Mouse (Mus musculus) spleen, postnatal 14 days (tissue): ENCODE data around the gene Alk.

Experiments
- DNase-seq, 2 experiments: peaks; one replicate each; pipeline ENCODE4 v3.0.0; 2021 to 2022; ENCODE audit warnings: low spot score in 2 of 2

The Alk gene

DNA sequence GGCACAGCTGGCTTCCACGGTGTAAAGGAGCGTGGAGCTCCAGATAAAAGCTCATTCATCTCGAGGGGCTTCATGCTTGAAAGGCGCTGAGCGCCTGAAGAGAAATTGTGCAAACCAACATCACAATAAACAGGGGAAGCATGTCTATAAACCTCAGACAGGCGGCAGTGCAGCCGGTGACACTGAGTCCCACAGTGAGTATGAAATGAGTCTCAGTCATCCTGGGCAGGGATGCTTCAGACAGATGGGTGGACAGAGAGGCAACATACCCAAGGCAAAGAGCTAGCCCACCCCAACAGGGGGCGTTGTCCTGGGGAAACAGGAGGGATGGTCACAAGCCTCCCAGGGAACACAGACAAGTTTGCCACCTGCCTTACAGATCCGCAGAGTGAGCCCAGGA is 460.0 kb downstream of the Alk start:
- DNase-seq = no peak

DNA sequence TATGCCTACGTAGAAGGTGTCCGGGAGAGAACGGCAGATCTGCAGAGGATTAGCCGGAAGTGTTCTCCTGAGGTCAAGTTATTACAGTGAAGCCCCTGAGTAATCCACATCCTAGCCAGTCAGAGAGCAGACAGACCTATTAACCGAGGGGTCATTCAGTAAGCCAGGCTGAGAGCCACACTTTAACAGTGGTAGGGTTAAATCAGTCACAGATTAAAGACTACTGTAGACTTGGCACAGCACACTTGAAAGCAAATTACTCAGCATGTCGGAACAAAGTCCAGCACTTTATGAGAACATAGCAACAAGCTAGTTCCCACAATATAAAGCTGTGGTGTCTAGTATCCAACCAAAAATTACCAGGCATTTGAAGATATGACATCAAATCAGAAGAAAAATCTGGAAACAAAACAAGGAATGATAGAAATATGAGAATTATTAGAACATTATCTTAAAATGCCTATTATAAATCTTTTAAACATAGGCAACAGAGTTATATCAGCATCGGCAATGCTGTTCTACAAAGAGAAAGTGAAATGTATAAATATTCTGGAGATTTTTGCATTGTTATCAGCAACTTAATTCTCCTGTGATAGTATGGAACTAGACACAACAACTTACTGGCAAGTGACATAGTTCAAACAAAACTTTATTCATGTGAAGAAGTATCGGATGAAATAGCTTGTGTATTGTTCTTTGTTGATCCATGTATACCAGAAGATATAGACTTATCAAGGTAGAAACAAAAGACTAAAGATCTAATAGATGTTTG is 472.1 kb downstream of the Alk start:
- no peak for DNase-seq

DNA sequence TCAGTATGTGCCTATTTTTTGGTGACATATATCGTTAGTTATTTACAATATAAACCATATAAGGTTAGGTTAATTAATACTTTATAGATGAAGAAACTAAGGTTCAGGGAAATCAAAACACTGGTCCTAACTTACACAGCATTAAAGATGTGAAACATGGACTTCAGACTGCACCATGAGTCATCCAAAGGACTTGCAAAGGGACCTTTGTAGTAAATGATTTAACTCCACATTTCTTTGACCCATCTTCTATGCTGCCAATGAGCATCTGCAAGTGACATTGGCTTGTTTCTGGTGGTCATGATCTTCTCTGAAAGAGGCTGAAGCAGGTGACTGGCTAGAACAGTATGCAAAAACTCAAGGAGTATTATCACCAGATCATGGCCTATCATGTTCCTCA is 482.8 kb downstream of the Alk start:
- no peak for DNase-seq

DNA sequence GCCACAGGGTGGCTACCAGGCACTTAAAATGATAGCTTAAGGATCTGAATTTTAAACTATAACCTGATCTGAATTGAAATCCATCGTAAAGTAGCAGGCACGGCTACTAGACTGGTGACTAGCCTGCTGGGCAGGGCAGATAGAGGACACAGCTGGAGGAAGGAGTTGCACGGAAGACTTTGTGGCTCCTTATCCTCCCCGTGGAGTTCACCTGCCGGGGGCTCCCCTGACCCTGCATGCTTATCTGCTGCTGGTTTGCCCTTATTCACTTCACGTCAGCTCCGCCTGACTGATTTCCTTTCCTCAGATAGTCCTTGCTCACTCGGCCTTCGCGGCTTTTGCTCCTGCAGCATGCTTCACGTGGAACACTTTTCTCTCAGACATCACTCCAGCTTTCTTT is 484.1 kb downstream of the Alk start:
- no peak for DNase-seq

DNA sequence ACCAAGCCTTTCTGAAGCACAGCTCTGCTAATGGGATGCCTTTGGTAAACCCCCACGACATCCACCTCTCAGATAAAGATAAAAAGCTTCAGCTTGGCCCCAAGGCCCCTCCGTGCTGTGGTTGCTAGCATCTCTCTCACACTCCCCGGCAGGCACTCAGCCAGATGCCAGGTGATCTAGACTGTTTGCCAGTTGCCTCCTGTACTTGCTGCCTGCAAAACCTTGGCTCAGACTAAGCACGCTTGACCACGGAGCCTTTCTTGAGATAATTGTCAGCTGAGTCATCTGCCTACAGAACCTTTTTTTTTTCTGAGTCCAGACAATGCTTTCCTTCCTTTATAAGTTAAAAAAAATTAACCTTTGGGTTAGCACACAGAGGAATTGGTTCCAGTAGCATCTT is 486.1 kb downstream of the Alk start:
- no peak for DNase-seq

DNA sequence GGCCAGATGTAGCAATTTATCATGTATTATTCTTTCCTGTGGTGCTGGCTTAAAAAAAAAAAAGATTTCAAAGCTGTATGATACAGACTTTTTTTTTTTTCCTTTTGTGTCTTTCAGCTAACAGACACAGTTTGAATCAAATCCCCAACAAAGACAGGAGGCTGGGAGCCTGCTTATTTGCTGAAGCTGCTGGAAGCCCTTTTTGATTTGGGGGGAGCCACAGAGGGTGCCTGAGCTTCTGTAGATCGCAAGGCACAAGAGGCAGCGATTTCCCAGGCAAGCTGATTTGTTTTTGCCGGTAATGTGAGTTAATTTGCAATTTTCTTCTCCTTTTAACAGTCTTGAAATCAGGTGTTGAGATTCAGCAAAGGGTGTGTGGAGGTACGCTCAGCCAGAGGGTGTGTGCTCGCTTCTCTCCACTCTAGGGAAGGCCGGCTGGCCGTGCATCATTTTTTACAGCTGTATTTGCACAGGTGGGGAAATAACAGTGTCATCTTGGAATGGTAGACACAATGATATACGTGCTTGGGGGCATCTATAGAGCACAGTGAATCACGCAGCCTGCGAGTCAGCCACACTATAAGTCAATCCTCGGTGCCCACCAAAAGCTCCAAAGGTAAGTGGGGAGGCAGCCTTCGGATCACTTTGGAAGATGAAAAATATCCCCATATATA is 489.0 kb downstream of the Alk start:
- no peak for DNase-seq

DNA sequence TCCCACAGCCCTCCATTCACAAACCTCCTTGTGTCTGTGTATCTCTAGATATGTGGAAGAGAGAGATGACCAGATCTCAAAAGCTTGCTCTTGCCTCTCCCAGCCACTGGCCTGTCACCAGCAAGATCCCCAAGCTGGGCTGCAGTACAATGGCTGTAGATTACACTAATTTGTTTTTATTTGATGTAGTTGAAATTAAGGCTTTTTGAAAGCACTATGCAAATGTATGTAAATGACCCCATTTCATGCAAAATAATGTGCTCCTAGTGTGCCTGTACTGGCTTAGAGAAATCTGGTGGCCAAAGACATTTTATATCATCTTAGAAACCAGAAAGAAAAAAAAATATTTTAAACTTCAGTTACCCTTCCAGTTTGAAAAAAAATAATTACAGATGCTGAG is 492.4 kb downstream of the Alk start:
- DNase-seq = no peak

DNA sequence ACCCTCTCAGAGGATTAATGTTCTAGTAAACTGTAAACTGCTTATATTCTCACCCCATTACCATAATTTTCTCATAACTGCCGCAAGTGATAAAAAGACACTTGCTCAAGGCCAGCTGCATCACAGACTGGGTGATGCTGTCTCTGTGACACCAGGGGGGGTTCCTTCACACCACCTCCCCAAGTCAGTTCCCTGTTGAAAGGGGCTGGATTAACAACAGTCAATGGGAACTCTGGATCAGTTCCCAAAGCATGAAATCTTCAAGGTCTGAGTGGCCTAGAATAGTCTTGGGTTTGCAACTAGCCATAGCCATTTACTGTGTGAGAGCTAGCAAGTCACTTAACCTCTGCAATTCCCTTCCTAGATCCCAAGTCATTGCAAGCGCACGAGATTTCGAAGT is 492.9 kb downstream of the Alk start:
- DNase-seq = no peak

DNA sequence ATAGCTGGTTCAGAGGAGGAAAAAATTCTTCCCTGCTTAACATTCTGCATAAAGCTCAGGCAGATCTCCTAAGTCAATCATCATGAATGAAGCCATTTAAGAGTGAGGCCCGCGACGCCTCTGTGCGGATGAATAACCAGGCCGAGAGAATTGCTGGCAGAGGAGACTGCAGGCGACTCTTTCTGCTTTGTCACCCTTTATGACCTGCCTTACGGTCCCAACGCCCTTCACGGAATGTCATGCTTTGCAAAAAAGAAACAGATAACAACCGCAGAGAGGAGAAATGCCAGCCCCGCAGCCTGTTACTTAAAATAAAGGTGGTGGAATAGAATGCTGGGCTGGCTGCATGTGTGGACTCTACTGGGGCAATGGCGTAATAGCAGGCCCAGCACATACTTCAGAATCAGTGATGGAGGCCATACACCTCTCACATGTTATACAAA is 517.1 kb downstream of the Alk start:
- no peak for DNase-seq

DNA sequence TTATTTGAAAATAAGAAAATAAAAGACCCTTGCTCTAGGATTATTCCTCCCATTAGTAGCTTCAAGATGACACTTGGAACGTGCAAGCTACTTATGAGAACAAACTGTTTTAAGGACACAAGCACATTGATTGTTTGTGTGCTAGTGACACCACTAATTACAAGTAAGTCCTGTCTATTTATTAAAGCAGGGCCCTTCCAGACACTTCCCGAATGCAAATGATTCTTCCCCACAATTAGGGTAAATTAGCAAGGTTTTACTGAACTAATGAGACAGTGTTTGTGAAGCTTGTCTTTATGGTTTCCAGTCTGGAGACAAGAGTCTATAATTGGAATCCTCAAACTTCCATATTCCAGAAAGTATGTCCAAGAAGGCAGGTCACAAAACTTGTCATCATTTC is 523.0 kb downstream of the Alk start:
- no peak for DNase-seq

DNA sequence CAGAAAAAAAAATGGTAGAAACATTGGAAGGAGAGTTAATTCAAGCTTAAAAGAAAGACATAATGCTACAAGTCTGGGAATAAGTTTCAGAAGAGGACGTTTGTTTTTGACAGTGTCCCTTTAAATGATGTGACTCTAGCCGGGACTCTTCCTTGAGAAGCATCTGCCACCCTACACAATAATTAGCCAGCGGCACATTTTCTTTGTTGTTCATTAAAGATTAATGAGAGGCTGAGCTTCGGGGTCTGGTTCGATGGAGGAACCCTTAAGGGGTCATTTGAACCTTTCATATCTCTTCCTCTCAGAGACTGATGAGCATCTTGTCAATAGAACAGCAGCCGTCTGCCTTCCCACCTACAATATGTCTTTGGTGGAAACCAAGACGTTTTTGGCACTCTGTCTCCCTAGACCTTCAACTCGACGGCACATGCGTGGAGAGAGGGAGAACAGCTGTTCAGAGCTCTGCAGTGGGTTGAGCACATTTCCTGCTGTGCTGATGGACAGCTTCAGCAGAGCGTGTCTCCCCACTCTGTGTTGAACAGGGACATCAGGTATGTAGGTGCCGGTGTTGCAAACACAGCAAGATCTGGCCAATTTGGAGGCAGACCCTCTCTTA is 528.0 kb downstream of the Alk start:
- DNase-seq = no peak

DNA sequence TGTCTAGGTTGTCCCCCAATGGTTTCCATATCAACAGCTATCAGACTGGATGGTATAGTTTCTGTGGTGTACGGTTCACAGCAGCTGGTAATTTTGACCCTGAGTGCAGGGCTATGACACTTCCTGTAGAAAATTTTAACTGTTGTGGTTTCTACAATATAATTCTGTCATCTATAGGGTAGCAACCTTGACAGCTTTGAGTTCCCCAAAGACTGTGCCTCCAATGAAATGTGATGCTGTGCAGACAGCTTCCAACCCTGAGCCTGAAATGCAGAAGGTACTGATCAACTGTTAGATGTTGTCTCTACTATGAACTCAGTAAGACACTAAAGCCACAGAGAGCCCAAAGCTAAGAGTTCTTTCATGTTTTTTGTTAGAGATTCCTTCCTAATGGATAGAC is 532.6 kb downstream of the Alk start:
- DNase-seq = no peak

DNA sequence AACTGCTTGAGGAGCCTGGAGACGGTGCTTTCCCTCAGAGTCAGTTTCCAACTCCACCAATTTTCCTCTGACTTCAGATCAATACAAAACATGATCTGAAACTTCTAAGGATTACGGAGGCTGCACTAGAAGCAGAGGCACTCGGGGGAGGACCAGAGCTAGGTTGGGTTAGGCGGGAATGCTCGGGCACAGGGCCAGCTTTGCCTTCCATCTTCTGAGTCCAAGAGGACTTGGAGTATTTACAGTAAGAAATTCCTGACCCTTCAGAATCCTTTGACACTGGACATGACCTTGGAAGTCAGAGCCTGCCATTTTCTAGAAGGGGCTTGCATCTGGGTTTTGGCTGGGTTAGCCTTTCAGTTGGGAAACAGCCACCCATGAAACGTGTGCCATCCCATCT is 536.3 kb downstream of the Alk start:
- DNase-seq = no peak

DNA sequence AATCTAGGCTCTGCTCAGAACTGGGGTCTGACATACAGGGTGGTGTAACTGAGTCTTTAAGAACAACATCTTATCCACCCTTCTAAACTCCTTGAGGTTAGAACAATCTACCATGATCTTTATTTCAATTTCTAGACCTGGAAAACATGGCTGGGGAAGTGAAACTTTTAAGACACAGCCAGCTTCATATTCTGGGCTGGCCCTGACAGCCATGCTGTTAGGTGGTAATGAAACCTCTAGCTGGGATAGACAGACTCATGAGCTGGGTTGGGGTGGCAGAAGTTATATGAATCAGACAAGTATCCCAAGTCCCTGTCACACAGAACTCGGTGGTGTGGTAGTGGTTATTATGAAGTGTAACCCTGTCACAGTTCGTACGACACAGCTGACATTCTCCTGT is 541.4 kb downstream of the Alk start:
- DNase-seq = no peak

DNA sequence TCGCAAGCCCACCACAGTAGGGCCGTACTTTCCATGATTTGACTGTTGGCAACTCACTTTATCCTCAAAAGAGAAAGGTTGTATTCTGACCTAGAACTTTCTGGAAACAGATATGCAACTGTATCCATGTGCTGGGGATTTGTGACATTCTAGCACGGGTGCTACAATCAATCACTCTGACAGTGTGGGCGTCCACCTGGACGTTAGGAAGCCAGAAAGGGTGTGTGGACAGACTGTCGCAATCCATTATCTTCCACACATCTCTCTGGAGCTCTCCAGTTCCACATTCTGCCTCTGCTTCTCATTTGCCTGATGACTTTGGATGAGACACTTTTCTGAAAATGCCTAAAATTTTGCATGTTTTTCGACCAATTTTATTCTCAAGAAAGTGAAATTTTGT is 545.1 kb downstream of the Alk start:
- DNase-seq = no peak

DNA sequence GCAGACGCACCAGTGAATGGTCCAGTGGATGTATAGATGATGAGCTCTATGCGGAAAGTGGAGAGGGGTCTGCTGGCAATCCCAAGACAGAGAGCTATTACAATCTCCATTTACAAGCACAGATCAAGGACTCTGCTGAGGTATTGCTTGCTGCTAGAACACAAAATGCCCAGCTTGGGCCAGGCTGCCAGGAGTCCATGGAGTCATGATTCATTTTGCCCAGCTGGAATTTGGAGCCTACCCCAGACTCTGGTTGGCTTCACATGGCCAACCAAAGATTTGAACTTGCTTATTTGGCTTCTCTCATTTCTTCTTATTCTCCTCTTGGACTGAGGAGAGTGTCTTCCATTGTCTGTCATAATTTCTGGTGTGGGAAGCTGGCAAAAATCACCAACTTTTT is 558.8 kb downstream of the Alk start:
- no peak for DNase-seq

DNA sequence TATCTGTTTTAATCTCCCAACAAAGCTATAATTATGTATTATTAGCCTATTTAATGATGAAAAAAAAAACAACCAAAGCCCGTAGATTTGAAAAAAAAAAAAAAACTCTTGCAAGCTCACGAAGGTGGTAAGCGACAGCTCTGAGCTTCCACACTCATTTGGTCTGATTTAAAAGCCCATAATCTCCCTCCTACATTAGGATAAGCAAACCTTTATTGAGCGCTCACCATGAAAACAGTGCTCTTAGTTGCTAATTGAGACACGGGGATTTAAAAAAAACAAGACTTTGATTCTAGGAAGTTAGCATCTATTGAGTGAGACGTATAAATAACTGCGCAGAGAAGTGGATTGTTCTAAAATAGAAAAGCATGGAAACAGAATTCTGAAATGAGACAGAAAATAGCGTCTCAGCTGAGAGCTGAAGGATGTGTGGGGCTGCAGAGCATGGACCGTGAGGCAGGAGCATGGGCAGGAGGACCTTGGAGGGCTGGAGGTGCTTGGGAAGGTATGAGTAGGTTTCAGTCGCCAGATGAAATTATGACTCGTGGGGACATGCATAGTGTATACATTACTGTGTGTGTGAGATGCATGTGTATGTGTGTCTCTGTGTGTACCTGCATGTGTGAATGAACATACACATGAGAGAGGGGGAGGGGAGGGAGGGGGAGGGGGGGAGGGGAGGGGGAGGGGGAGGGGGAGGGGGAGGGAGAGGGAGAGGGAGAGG is 560.6 kb downstream of the Alk start:
- no peak for DNase-seq

DNA sequence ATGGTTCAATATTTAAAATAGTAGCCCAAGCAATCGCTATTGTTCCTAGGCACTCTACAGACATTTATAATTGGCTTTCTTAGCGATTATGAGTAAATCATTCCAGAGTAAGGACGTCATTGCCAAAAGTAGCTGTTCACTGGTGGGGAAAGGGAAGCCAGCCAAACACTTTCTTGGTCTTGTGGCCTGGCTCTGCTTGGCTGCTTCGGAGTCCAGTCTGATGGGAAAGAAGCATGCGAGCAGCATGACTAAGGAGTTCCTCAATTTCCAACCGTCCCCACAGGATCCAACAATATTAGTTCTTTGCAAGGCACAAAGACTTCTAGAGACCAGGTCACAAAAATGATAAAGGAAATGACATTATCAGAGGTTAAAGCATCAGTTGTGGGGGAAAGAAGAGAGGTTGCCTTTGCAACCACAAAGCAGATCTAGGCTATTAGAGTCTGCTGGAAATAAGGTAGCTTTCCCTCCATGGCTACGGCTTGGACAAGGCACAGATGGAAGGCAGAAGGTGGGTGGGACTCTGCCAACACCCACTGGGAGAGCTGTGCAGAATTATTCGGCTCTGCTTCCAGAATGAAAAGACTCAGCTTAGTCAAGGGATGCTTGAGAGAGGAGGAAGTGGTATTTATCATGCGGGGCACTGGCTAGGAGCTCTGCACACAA is 561.3 kb downstream of the Alk start:
- no peak for DNase-seq

DNA sequence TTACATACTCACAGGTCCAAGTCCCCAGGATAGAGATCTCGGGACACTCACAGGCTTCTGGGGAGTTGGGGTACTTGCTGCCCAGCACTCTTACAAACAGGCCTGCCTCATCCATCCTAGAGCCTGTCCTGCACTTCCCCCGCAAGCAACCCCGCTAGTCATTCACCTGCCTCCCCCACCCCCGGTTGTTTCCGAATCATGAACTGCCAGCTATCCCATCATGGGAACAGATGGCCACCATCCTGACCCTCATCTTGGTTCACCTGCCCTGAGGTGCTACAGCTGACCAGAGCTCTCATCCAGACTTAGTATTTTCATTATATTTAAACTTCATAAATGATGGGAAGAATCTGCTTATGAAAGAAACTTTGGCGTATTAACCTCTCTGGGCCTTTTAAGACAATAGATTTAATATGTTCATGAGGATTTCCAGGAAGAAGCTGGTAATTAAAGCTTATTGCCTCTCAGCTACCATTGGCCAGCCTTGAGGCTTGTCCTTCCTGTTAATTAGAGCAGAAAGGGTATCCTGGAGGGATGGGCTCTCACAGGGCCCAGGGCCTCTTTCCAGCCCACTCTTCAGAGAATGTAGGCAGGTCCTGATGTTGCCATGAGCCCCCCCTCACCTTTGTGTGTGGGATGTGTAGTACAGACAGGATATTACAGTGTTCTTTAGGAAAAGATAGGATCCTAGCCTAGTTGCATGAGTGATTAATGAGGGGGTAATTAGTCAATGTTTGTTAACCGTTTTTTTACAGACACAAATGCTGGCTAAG is 565.1 kb downstream of the Alk start:
- DNase-seq = no peak

DNA sequence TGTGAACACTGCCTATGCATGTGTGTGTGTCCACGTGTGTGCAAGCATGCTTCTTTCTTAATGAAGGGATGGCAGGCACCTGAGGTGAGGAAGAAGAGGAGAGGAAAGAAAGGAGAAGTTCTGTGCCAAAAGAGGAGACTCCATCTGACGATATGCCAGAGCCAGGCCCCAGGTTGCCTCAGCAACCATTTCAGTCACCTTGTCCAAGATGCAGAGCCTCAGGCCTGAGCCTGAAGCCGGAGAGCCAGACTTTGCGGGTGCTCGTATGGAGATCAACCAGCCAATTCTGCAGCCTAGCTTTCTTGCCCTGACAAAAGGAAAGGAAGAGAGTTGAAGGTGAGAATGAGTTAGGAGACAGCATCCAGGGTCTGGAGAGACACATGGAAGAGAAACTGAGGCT is 566.1 kb downstream of the Alk start:
- no peak for DNase-seq

DNA sequence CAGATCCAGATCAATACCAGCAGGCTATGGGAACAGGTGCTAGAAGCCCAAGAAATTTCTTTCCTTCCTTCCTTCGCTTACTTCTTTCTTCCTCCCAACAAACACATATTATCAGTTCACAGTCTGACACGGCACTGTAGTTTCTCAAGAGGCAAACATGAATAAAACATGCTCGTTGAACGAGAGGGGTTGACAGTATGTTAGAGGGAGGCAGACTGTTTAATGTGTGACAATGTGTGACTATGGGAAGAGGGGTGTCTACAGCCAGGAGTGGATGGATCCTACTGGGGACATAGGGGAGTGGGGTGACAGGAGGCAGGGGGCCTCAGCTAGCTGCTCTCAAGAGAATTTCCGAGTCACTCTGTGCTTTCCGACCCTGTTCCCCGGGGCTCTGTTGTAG is 573.8 kb downstream of the Alk start:
- no peak for DNase-seq
